Mouse (Mus musculus): ENCODE measurements around the gene Fndc5. TPM values are rescaled to one million over a fixed set of nuclear protein-coding genes. Genes with fewer than 3 reads are reported as not detected.

Fndc5 gene
- polyA plus RNA-seq, 1 experiment from 2014 or later = 24.4 TPM

DNA sequence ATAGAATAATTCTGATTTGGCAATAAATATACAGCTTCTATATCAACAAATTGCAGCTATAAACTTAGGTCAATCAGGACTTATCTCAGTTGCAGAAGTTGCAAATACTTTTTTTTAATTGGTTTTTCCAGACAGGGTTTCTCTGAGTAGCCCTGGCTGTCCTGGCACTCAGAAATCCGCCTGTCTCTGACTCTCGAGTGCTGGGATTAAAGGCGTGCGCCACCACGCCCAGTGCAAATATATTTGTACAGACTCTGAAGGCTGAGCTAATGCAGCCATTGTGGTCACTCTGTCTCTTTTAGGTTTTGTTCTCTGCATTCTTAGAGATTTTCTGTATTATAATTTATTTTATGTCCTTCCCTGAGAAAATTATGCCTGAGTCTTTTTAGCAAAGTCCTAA lies 20.7 kb downstream of the Fndc5 start:
- peaks cover 52% of the 10 kb centered on the region for H3K36me3 ChIP-seq

DNA sequence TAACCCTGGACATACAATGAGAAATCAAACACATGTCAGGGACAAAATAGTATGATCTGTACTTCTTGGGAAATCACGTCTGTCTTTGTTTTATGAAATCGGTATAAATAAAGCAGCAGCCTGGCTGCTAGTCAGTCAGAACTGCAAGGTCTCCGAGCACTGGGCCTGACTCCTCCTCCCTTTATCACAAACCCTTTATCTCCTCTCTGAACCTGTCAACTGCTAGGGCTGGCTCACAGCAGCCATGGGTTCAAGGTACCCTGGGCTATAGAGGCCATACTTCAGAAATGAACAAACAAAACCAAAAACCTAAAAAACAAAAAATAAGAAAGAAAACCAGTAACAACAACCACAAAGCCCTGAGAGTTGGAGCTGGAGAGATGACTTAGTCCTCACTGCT lies 21.8 kb downstream of the Fndc5 start:
- WGBS = 66% methylated on average over 3 of the region's 3 CpGs
- H3K4me2 ChIP-seq = no peak overlapping the region

More for the DNA sequence above, 20.7 kb downstream of the Fndc5 start:
- 95% methylated on average over 5 of the region's 5 CpGs for WGBS
- Histone ChIP-seq H3K9me3 (no peaks in the 10 kb centered on the region), H3K27ac (replicated peaks) (no peak overlapping the region), H3K4me2 (no peak overlapping the region), H3K27me3 (no peaks in the 10 kb centered on the region), H3K9ac (no peak overlapping the region), H3K4me3 (no peak overlapping the region), H3K4me1 (replicated peaks) (no peaks in the 10 kb centered on the region)
- no peak for ATAC-seq (ENCODE audit: low read depth)

DNA sequence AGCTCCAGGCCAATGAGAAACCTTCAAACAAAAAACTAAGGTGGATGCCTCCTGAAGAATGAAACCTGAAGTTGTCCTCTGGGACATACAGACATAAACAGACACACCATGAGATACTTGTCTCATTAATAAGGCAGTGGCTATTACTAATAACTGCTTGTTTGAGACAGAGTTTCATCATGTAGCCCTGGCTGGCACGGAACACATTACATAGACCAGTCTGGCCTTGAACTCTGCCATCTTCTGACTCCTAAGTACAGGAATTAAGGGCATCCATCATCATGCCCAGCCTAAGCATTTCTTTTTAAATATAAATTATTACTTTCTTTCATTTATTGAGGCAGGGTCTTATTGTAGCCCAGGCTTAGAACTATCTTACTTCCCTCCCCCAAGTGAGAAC lies 24.3 kb downstream of the Fndc5 start:
- Histone ChIP-seq H3K36me3 (peaks cover 43% of the 10 kb centered on the region), H3K4me2 (no peak overlapping the region)

More for the DNA sequence above, 21.8 kb downstream of the Fndc5 start:
- no peak overlapping the region for H3K27ac ChIP-seq (replicated peaks)
- peaks cover 49% of the 10 kb centered on the region for H3K36me3 ChIP-seq
- no peak overlapping the region for H3K9ac ChIP-seq
- H3K27me3 ChIP-seq = no peaks in the 10 kb centered on the region
- H3K4me1 ChIP-seq (replicated peaks) = no peaks in the 10 kb centered on the region
- ATAC-seq (ENCODE audit: low read depth) = no peak
- no peaks in the 10 kb centered on the region for H3K9me3 ChIP-seq
- H3K4me3 ChIP-seq = no peak overlapping the region

DNA sequence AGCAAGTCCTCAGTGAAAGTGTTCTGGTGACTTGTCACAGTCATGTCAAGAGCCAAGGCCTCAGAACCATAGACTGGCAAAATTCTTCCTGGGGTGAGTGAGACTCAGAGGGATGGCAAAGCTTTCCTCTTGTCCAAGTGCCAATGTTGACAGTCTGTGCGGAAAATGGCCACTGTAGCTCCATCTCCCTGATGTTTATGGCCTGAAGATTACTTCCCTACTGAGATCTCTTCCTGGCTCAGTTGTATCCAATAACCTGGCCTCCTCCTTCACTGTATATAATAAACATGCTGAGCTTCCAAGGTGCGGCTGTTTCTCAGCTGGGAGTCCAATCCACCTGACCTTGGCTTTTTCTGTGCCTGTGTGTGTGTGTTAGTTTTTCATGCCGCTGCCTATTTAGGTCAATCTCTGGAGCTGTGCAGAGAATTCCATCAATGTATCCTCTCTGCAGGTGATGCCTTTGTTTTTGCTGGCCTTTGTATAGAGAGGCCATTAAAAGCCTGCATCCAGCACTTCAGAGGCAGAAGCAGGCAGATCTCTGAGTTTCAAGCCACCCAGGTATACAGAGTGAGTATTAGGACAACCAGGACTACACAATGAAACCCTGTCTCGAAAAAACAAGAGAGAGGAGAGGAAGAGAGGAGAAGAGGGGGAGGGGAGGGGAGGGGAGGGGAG lies 24.9 kb downstream of the Fndc5 start:
- no peak for ATAC-seq (ENCODE audit: low read depth)
- Histone ChIP-seq H3K9me3 (no peaks in the 10 kb centered on the region), H3K4me3 (no peak overlapping the region), H3K4me2 (no peak overlapping the region), H3K27me3 (no peaks in the 10 kb centered on the region), H3K36me3 (peaks cover 41% of the 10 kb centered on the region), H3K4me1 (replicated peaks) (no peaks in the 10 kb centered on the region), H3K9ac (no peak overlapping the region), H3K27ac (replicated peaks) (no peak overlapping the region)
- 73% methylated on average over 4 of the region's 4 CpGs for WGBS

More for the DNA sequence above, 24.3 kb downstream of the Fndc5 start:
- no peaks in the 10 kb centered on the region for H3K27me3 ChIP-seq
- H3K4me3 ChIP-seq = no peak overlapping the region
- H3K9me3 ChIP-seq = no peaks in the 10 kb centered on the region
- H3K9ac ChIP-seq = no peak overlapping the region
- 94% methylated on average over 1 of the region's 1 CpGs for WGBS
- no peaks in the 10 kb centered on the region for H3K4me1 ChIP-seq (replicated peaks)
- no peak overlapping the region for H3K27ac ChIP-seq (replicated peaks)
- ATAC-seq (ENCODE audit: low read depth) = no peak

DNA sequence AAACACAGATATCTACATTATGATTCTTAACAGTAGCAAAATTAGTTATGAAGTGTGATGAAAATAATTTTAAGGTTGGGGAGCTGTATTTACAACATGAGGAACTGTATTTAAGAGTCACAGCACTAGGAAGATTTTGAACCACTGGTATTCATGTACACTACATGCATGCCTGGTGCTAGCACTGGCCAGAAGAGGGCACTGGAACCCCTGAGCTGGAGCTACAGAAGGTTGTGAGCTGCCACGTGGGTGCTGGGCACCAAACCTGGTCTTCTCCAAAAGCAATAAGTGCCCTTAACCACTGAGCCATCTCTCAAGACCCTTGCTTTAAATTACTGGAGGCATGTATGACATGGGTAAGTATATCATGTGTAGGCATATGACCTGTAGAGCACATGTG lies 35.7 kb downstream of the Fndc5 start:
- 73% methylated on average over 1 of the region's 1 CpGs for WGBS

DNA sequence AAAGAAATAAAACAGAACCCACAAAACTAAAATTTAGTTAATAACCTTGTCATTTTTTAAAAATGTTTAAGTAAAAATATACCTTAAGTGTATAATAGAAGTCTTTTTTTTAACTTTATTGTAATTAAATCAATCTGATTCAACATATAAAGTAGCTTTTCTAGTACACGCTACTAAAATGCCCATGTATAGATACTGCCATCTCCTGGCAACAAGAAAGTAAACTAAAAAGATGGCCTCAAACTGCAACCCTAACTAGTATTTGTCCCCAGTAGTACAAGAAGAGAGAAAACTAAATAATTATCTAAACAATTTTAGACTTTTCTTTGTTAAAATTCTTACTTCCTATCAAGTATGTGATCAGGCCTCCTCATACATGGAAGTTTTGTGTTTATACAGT lies 42.8 kb downstream of the Fndc5 start:
- Histone ChIP-seq H3K4me1 (replicated peaks) (no peaks in the 10 kb centered on the region), H3K27me3 (no peaks in the 10 kb centered on the region), H3K4me3 (no peak overlapping the region), H3K27ac (replicated peaks) (no peak overlapping the region), H3K4me2 (no peak overlapping the region), H3K36me3 (peaks cover 52% of the 10 kb centered on the region), H3K9ac (no peak overlapping the region), H3K9me3 (no peaks in the 10 kb centered on the region)
- WGBS = 55% methylated on average over 1 of the region's 1 CpGs
- no peak for ATAC-seq (ENCODE audit: low read depth)

More for the DNA sequence above, 35.7 kb downstream of the Fndc5 start:
- no peak overlapping the region for H3K4me3 ChIP-seq
- no peaks in the 10 kb centered on the region for H3K27me3 ChIP-seq
- H3K4me2 ChIP-seq = no peak overlapping the region
- no peaks in the 10 kb centered on the region for H3K4me1 ChIP-seq (replicated peaks)
- no peaks in the 10 kb centered on the region for H3K9me3 ChIP-seq
- H3K27ac ChIP-seq (replicated peaks) = no peak overlapping the region
- H3K36me3 ChIP-seq = peaks cover 69% of the 10 kb centered on the region
- ATAC-seq (ENCODE audit: low read depth) = no peak
- H3K9ac ChIP-seq = no peak overlapping the region

DNA sequence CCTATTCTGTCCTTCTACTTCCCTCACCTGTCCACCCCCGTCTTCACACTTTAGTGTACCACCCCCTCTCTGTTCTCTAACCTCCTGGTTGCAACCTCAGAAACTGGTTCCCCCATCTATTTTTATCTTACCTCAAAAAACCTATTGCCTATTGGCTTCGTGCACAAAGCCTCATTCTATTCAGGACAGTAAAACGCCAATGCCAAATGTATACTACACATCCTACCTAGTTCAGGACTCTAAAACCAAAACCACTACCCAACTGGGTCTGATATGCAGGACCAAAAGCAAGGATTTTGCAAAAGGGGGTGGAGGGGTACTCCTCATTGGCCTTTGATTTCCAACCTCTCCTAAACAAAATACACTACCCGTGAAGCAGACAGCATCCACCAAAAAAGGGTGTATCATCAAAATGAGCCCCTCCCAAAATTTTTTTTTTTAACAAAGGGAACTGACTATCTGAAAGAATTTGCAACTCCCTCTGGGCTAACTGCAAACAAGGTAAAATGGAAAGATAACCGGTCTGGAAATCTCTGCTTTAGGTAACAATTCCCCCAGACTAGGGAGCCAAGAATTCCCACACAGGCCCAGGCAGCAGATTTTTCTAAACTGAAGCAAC lies 51.4 kb downstream of the Fndc5 start:
- 39% methylated on average over 5 of the region's 5 CpGs for WGBS
- Histone ChIP-seq H3K9ac (peak overlapping the region; percentile 87), H3K9me3 (no peaks in the 10 kb centered on the region), H3K4me1 (replicated peaks) (peaks cover 35% of the 10 kb centered on the region), H3K4me2 (peak overlapping the region; percentile 68), H3K36me3 (peaks cover 5% of the 10 kb centered on the region; the same call in 1 of the 2 replicates), H3K27ac (replicated peaks) (peak overlapping the region; percentile 93), H3K4me3 (peak overlapping the region; percentile 79), H3K27me3 (no peaks in the 10 kb centered on the region)
- no peak for ATAC-seq (ENCODE audit: low read depth)

DNA sequence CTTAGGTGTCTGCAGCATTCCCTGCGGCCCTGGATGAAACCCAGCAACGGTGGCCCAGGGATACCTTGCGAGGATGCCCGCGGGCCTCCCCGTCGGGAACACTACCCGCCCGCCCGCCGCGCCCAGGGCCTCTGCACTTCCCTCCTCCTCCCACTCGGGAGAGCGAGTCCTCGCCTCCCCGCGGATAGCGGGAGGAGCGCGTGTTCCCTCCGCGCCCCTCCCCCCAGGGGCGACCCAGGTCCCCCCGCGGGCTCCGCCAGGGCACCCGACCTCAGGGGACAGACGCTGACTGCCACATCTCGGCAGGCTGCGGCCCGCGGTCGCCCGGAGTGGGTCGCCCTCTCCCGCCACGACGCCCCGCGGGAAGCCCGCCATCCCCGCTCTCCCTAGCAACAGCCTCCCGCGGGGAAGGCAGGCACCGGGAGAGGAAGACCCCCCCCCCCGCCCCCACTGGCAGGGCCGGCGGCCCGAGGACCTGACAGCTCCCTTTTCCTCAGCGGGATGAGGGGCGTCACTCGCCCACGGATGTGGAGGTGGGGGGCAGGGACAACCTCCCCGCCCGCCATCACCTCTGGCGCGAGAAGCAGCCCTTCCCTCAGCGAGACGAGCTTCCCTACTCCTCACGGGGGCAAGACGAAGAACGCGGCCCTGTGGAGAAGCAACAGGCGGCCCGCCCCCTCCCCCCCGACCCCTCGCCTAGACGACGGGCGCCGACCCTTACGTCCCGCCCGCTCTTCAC lies 52.2 kb downstream of the Fndc5 start:
- H3K4me1 ChIP-seq (replicated peaks) = peaks cover 35% of the 10 kb centered on the region
- H3K36me3 ChIP-seq = peaks cover 5% of the 10 kb centered on the region; the same call in 1 of the 2 replicates
- peak overlapping the region; percentile 93 for H3K27ac ChIP-seq (replicated peaks)
- peak overlapping the region; percentile 79 for H3K4me3 ChIP-seq
- ATAC-seq (ENCODE audit: low read depth) = peak; percentile 80
- no peaks in the 10 kb centered on the region for H3K27me3 ChIP-seq
- no peaks in the 10 kb centered on the region for H3K9me3 ChIP-seq
- under 1% methylated on average over 51 of the region's 74 CpGs for WGBS
- H3K4me2 ChIP-seq = peak overlapping the region; percentile 68
- H3K9ac ChIP-seq = peak overlapping the region; percentile 87

DNA sequence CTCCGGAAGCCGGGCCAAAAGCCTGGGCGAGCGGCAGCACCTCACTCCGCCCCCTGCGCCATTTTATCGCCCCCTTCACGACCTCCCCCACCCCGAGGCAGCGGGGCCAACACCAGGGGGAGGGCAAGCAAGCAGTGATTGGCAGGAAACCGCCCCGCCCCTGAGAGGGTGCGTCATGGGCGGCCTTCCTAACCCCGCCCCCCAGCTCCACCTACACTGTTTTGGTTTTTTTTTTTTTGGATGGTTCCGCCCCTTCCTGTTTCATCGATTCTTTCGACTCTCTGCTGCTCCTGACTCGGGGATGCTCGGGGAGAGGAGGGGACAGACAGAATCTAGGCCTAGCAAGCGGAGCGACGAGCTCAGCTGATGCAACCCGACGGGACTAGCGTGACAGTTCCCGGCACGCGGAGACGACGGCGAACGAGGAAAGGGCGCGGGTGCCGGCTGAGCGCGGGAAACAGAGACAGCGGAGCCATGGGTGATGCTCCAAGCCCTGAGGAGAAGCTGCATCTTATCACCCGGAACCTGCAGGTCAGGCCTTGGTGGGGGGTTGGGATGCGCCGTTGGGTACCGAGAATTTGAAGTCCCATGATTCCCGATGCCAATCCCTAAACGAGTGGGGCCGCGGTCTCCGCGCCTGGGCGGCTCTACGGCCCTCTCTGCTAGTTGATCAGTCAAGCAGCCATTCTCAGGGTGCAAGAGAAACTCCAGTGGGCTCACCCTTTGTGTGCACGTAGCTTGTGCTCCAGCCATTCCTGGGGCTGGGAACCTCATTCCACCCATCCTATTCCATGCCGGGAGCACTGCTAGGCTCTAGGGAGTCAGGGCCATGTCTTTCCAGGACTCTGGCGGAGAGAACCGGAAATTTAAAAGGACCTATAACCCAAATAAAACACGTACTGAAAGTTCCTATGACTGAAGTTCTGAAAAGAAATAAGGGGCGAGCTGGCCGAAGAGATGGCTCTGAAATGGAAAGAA lies 53.0 kb downstream of the Fndc5 start, which contains the start of the genes S100pbp and Yars:
Gene S100pbp (minus strand): TSS at position 186 of the 978 bp plus-strand sequence.
Gene Yars (plus strand): TSS at position 219 of the 978 bp plus-strand sequence.
- H3K9ac ChIP-seq = peak within 1 kb of the TSS; percentile 87
- H3K27me3 ChIP-seq = no peaks in the 10 kb centered on the region
- peak within 1 kb of the TSS; percentile 90 for H3K4me2 ChIP-seq
- ATAC-seq (ENCODE audit: low read depth) = peak; percentile 87
- WGBS = under 1% methylated on average over 57 of the region's 58 CpGs
- peaks cover 35% of the 10 kb centered on the region for H3K4me1 ChIP-seq (replicated peaks)
- H3K36me3 ChIP-seq = peaks cover 5% of the 10 kb centered on the region; the same call in 1 of the 2 replicates
- H3K9me3 ChIP-seq = no peaks in the 10 kb centered on the region
- peak within 1 kb of the TSS; percentile 93 for H3K27ac ChIP-seq (replicated peaks)
- H3K4me3 ChIP-seq = peak within 1 kb of the TSS; percentile 79

DNA sequence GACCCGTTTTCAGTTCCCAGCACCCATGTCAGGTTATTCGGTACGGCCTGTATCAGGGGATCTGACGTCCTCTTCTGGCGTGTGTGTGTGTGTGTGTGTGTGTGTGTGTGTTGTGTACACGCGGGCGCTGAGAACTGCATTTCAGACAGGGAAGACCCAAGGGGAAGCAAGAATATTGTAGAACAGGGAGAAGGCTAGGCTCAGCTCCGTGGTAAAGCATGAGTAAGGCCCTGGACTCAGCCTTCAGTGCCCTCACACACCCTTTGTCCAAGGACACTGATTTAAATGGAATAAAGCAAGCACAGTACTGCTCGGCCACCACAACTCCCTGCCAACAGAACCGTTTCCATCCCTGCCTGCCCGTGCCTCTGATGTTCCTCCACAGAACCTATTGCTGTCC lies 53.7 kb downstream of the Fndc5 start:
- no peak for ATAC-seq (ENCODE audit: low read depth)
- Histone ChIP-seq H3K27ac (replicated peaks) (peak overlapping the region; percentile 88), H3K9ac (peak overlapping the region; percentile 85), H3K27me3 (no peaks in the 10 kb centered on the region), H3K36me3 (peaks cover 12% of the 10 kb centered on the region), H3K4me2 (peak overlapping the region; percentile 90), H3K4me3 (peak overlapping the region; percentile 79), H3K4me1 (replicated peaks) (peaks cover 35% of the 10 kb centered on the region), H3K9me3 (no peaks in the 10 kb centered on the region)
- WGBS = 6% methylated on average over 12 of the region's 12 CpGs

DNA sequence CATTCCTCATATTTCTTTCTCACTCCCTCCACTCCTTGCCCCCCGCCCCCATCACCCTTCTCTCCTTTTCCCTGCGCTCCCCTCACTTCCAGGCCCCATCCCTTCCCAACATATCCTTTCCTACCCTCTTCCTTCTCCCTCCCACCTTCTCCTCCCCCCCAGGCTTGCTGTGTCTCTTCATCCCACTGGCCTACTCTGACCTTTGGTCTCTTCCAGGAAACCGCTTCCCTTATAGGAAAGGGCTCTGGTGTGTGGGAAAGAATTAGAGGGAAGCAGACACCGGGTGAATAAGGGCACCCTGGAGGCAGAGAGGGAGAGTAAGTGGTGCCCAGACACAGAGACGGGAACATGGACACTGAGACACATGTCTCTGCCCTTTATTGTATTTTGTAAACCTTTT lies 54.9 kb downstream of the Fndc5 start:
- Histone ChIP-seq H3K36me3 (peaks cover 24% of the 10 kb centered on the region), H3K27me3 (no peaks in the 10 kb centered on the region), H3K9ac (no peak overlapping the region; the same call in 1 of the 2 replicates), H3K4me1 (replicated peaks) (peaks cover 35% of the 10 kb centered on the region), H3K4me3 (no peak overlapping the region), H3K9me3 (no peaks in the 10 kb centered on the region), H3K27ac (replicated peaks) (no peak overlapping the region), H3K4me2 (peak overlapping the region; percentile 90; the same call in 1 of the 2 replicates)
- no peak for ATAC-seq (ENCODE audit: low read depth)
- 76% methylated on average over 5 of the region's 5 CpGs for WGBS
